ENCODE assay signal across 25 mouse cellular contexts in genomic region chr2:45346358-45346757, GRCm38 (mm10).
"Had no signal": no experiment of that assay in that cellular context is flagged by ENCODE, and none has a peak within 500 bp of the region (broad histone marks: within the 10 kb centered on the region; RNA-seq: fewer than 3 reads in every experiment).

No protein-coding gene starts in this region.

- H3K9me3 ChIP-seq: heart, embryonic 10.5 days; heart, embryonic 12.5 days; hindbrain, embryonic 10.5 days; hindbrain, embryonic 12.5 days; intestine, embryonic 15.5 days; limb, embryonic 13.5 days; limb, embryonic 15.5 days; liver, embryonic 12.5 days had no signal

- H3K4me3 ChIP-seq: heart, embryonic 10.5 days; heart, embryonic 12.5 days; hindbrain, embryonic 10.5 days; hindbrain, embryonic 12.5 days; intestine, embryonic 15.5 days; layer of hippocampus, adult 2 months; left cerebral cortex, adult 2 months; limb, embryonic 13.5 days; limb, embryonic 15.5 days; liver, embryonic 12.5 days had no signal

- H3K36me3 ChIP-seq: heart, embryonic 10.5 days; heart, embryonic 12.5 days; hindbrain, embryonic 10.5 days; hindbrain, embryonic 12.5 days; intestine, embryonic 15.5 days; limb, embryonic 13.5 days; limb, embryonic 15.5 days; liver, embryonic 12.5 days had no signal

- H3K9ac ChIP-seq: heart, embryonic 12.5 days; hindbrain, embryonic 12.5 days; hindbrain, embryonic 14.5 days; intestine, embryonic 15.5 days; limb, embryonic 13.5 days; limb, embryonic 15.5 days; liver, embryonic 12.5 days; liver, embryonic 14.5 days had no signal

- DNase-seq: gastrocnemius, postnatal 36 days; heart, adult 18-20 months; heart, postnatal 10 days; heart, postnatal 4 days; kidney, adult 18-20 months; kidney, adult 8-10 months; kidney, postnatal 10 days; kidney, postnatal 25 days; kidney, postnatal 4 days; left cerebral cortex, postnatal 4 days had no signal

- ATAC-seq: hindbrain, embryonic 16.5 days; inflammation-experienced regulatory T-cells, adult 6 months; intestine, embryonic 15.5 days; intestine, postnatal 0 days; liver, embryonic 12.5 days had no signal

- H3K4me1 ChIP-seq: heart, embryonic 10.5 days; heart, embryonic 12.5 days; hindbrain, embryonic 10.5 days; hindbrain, embryonic 12.5 days; intestine, embryonic 15.5 days; limb, embryonic 13.5 days; limb, embryonic 15.5 days had no signal

- H3K27me3 ChIP-seq: heart, embryonic 12.5 days; hindbrain, embryonic 12.5 days; intestine, embryonic 15.5 days; limb, embryonic 13.5 days; limb, embryonic 15.5 days; liver, embryonic 12.5 days had no signal

- H3K27ac ChIP-seq: heart, embryonic 10.5 days; hindbrain, embryonic 10.5 days; hindbrain, embryonic 12.5 days; hindbrain, embryonic 14.5 days; intestine, embryonic 15.5 days; layer of hippocampus, adult 2 months; left cerebral cortex, adult 2 months; limb, embryonic 13.5 days; limb, embryonic 15.5 days; liver, embryonic 12.5 days; liver, embryonic 14.5 days had no signal
